Mouse (Mus musculus): ENCODE results near the gene Gm20716.
A peak's percentile ranks its signal among the peaks of the same experiment; 100 is the strongest.

Gene Gm20716

DNA sequence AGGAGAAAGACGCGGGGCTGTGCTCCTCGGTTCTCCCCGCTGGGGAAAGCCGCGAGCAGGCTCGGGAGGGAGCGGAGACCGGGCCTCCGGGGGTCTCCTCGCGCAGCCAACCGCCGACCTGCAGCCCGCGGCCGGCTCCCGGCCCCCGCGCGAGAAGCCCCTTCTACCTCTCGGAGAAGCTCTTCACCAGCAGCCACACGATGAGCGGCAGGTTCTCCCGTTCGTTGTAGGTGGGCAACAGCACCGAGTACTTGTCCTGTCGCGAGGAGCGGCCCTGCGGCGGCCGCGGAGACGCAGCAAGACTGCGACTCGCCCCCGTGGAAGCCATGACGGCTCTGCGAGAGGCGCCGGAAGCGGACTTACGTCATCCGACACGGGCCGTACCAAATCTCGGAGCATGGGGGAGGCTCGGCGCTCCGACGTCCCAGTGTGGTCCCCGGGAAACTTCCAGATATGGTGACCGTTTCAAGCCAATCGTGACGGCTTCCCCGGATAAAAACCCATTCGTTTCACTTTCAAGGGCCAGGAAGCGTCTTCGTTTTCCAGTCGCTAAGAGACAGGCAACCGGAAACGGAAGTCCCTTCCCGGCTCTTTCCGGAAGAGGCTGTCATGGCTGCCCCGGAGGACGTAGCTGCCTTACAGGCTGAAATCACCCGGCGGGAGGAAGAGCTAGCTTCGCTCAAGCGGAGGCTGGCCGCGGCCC, at the start of gene Gm20716, which contains the start of the genes Dpm1 and Mocs3:
Gm20716 (minus strand) TSS at position 339 of the 703 bp plus-strand sequence.
Dpm1 (minus strand) TSS at position 566 of the 703 bp plus-strand sequence.
Mocs3 (plus strand) TSS at position 597 of the 703 bp plus-strand sequence.
- DNase-seq, result peak; percentile 81

DNA sequence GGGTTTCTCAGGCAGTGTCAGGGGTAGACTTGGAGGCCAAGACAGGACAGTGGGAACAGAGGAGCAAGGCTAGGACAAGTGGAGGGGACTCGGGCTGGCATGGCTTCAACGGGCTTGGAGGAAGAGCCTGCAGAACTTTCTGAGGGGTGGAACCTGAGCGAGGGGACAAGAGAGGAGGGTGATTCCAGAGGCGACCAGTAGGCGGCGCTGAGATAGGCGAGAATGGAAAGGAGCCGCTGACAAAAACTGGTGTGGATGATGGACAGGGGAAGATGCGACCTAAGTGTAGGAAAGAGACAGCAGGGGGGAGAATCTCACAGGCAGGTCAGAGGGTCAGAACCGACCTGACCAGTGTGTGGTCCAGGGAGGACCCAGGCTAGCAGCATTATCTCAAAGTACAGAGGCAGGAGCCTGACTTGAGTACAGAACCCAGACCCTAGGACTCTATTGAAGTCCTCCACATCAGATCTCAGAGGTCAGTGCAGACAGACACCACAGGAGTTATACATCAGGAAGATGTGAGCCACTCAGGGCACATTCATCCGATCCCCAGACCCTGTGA, 44.3 kb upstream of the Gm20716 start:
- DNase-seq, result peak; percentile 89

DNA sequence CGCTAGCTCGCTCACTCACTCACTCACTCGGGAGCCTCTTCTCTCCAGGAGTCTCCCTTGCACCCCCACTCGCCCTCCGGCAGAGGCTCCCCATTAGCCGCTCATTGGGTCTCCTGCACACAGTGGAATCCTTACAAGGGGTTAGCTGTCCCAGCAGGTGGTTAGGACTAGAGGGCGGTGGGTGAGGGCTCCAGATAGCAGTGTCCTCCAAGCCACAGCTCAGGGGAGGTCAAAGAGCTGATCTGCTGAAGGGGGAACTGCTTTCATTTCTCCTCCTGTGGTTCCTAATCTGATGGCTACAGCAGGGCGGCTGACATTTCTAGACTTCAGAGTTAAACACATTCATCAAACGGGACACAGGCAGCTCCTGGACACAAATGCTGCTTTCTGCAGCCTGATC, 43.2 kb upstream of the Gm20716 start:
- DNase-seq, result no peak

DNA sequence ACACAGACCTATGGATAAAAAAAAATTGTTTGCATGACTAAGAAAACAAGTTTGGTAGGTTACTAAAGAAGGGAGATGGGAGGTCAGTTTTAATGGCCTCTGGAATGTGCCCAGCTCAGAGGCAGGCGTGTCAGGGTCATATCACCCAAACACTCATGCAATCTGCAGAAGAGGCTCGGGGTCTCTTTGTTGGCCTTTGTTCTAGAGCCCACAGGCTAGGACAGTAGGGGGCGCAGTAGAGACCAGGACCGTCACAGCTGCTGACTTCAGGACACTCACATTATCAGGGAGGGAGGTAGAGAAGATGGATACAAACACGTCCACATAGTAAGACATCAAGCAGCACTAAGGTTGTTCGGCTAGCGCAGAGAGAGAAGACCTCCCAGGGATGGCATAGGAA, 37.9 kb upstream of the Gm20716 start:
- no peak for DNase-seq

DNA sequence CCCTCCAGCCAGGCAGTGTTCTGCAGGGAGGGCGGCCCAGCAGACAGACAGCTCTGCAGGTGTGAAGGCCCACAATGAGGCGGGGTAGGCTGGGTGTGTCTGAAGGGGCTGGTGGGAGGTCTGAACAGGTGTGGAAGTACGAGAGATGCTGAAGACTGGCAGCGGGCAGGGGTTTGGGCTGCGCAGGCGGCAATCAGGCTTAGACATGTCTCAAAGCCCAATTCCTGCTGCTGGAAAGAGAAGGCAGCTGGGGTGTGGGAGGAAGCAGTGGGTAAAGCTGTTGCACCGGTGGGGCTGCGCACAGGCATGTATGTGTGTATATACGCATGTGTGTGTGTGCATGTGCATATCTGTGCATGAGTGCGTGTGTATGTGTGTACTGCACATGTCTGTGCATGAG, 30.7 kb upstream of the Gm20716 start:
- no peak for DNase-seq

DNA sequence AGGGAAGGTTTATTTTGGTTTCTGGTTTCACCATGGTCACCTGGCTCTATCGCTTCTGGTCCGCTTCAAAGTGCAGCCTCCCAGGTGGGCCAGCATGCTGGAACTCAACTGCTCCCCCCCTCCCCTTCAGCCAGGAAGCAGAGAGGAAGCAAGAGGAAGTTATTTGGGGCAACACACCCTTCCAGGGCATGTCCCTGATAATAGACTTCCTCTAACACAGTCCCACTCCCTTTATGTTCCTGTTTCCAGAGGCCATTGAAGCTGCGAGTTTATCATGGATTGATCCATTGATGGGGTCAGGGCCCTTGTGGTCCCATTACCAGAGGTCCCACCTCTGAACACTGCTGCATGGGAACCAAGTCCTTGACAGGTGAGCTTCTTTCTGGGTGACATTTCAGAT, 30.0 kb upstream of the Gm20716 start:
- DNase-seq, result no peak

DNA sequence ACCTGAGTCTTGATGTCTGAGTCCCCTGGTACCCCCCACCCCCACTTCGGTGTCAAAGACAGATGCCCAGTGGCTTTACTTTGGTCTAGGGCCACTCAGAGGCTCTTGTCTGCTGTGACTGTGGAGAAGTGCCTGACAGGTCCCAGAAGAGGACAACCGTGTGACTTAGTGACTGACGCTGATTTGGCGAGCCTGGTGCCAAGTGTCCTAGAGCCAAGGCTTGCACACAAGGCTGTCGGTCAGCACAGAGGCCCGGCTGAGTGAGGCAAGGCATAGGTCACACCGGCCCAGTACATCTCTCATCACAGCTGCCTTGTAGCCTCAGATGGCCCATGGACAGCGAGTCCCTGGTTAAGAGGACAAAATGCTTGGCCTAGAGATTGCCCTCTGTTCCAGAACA, 28.9 kb upstream of the Gm20716 start:
- DNase-seq, result no peak

DNA sequence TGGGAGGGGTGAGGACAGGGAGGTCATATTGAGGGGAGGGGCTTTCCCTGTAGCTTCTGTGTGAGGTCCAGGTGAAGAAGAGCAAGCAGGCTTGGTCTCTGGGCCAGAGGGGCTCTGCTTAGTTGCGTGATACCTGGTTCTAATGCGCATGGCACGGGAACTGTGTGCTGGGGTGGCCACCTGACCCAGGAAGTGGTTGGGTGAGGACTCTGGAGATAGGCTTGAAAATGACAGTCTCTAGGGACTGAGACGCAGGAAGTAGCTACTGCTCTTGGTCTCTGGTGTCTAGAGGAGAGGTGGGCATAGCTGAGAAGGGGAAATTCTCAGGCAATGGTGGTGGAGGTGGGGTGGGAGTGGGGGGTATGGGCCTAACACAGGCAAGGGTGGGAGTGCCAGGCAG, 27.0 kb upstream of the Gm20716 start:
- DNase-seq, result no peak

DNA sequence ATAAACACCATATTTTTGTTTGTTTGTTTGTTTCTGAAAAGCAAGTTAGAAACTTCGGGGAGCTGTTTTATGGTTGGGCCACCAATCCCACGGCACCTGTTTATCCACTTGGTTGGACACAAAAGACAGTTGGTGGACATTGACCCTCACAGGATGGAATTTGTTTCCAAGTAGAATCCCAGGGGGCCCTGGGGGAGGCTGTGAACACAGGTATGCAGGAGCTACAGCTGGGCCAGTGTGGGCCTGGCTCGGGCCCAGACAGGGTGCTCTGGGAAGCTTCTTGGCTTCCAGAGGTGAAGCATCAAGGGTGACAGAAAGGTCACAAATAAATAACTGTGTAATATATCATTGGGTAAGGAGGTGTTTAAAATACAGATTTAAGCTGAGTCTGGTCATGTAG, 26.3 kb upstream of the Gm20716 start:
- DNase-seq, result no peak

DNA sequence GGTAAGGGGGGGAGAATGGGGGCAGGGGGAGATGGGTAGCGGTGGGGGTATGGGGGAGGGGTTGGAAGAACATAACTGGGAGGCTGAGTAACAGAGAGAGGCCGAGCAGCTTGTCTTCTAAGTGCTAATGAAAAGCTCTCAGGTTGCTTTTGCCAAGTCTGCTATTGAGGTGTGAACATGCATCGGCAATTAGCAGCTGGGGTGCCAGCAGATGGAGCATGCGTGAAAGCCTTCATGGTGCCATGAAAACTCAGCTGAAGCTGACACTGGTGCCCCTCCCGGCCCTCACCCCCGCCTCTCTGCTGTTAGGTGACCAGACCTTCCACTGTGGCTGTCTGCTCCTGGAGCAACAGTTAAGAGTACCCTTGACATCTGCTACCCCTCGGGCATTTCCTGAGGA, 23.7 kb upstream of the Gm20716 start:
- DNase-seq, result peak; percentile 39

DNA sequence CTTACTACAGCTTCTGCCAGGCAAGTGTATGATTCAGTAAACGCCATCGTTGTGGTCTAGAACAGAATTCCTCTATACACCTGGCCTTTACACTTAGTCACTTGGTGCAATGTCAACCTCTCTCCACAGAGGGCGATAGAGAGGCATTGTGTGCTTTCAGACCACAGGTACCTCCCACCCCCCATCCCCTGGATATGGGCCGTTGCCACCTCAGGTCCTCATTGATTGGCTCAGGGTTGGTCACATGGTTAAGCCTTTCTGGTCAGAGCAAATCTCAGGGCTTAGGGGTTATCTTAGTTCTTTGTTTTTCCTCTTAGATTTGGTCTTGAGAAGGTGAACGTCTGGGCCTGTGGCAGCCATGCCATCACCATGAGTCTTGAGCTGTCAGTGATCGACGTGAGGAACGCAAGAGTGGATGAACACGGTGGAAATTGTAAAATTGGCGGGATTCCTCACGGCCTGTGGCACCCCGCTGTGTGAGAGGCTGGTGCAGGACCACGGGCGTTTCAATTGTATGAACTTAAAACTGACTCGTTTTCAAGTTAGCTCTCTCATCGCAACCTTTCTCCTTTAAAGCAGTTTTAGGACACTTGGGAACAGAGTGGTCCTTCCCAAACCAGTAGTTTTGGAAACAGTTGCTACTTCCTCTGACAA, 22.6 kb upstream of the Gm20716 start:
- no peak for DNase-seq

DNA sequence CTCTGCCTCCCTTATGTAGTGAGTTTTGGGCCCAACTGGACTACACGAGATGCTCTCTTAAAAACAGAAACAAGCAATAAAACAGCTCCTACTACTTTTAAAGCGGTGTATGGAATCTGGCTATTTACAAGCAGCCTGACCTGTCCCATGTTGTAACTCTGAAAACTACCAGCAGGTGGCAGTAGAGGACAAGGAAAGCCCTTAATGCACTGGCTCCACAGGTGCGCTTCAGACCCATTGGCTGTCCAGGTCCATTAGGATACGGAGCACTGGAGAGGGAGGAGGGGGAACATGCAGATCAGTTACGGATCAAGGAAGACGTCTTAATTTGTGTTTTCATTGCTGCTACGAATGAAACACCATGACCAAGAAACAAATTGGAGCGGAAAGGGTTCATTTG, 20.1 kb upstream of the Gm20716 start:
- DNase-seq, result peak; percentile 91

DNA sequence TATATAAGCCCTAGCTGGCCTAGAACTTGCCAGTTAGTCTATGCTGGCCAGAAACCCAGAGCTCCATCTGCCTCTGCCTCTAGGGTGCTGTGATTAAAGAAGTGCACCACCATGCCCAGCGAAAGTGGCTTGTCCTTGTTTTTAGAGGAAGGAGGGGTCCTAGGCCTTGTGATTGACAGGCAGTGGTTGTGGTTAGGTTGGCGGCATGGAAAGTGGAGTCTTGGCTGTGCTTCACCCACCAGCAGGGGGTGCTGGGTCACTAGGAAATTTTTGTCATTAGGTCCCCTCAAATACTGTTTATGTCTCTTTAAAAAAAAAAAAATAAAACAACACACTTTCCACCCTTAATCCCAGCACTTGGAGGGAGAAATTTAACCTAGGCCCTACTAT, 18.7 kb upstream of the Gm20716 start:
- DNase-seq, result peak; percentile 52

DNA sequence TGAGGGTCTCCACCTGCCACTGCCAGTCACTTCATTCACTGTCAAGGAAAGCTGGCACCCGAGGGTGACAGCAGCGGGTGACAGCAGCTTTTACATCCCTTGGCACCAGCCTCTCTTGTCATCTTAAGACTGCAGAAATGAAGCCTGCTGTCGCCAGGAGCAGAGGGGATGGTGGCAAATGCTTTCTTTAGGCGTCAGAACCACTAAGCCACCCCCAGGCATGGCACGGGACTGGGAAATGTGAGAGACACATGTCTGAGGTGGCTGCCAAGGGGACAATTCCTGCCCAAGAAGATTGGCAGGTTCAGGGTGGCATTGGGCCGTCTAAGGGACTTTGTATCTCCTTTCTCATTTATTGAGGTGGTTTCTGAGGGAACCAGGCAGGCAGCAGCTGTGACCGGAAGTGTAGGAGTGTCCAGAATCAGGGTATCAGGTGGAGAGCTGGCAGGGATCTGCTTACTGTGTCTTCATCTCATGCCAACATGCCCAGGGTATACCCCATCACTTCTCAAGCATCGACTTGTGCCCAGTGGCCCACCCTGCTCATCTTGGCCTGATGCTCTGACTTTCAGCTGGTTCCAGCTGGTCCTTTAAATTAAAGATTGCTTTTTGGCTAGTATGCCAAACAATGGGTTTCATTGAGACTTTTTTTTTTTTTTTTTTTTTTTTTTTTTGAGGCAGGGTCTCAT, 18.1 kb upstream of the Gm20716 start:
- no peak for DNase-seq

DNA sequence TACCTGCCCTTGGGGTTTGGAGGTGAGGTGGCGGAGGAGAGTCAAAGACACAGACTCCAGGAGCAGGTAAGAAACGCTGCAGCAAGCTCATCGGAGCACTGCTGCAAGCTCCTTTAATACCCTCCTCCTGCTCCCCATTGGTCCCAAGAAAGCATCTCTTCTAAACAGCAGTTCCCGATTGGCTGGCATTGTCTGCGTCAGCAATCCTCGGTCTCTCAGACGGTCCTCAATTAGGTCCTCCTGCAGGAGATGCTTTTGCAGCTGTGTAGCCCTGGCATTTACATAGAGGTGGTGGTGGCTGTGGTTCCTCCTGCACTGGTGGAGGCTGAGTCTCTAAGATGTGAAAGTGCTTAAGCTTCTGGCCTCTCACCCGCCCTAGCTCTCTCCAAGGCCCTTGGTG, 15.4 kb upstream of the Gm20716 start:
- no peak for DNase-seq

DNA sequence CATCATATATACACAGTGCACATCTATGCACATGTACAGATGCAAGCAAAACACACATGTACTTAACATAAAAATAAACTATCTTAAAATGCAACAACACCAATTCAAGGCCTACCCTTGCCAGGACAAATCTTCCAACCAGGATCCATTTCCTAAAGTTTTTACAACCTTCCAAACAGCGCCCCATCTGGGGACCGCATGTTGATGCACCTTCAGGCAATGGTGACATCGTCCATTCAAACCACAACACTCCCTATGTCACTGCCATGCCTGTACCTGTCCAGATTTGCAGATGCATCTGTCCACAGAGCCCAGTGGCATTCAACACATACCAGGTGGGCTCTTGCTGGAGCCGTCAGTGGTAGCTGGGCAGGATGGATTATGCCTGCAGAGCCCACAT, 13.1 kb upstream of the Gm20716 start:
- no peak for DNase-seq

DNA sequence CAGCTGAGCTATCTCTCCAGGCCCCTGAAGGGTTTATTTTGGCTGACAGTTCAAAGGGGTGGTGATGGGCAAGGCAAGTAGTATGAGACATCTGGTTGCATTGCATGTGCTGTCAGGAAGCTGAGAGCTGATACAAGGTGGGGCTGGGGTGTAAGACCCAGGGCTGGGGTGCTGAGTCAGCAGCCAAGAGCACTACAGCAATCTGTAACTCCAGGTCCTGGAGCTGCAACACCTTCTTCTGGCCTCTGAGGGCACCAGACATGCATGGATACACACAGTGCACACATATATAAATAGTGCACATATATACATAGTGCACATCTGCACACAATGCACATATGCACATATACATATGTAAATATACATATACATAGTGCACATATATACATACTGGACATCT, 12.7 kb upstream of the Gm20716 start:
- DNase-seq, result no peak

DNA sequence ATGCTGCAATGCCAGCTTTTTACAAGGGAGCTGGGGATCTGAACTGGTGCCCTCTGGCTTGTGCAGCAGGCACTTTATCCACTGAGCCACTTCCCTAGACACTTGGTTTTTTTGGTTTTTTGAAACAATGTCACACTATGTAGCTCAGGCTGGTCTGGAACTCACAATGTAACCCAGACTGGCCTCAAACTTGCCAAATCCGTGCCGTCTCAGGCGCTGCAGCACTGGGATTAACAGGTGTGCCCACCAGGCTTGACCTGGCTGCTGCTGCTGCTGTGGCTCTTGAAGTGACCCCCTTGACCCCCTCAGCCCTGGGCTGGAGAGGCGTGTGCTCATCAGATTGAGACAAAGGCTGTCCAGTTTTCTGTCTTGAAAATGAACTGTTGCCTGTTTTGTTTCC, 8.2 kb upstream of the Gm20716 start:
- no peak for DNase-seq

DNA sequence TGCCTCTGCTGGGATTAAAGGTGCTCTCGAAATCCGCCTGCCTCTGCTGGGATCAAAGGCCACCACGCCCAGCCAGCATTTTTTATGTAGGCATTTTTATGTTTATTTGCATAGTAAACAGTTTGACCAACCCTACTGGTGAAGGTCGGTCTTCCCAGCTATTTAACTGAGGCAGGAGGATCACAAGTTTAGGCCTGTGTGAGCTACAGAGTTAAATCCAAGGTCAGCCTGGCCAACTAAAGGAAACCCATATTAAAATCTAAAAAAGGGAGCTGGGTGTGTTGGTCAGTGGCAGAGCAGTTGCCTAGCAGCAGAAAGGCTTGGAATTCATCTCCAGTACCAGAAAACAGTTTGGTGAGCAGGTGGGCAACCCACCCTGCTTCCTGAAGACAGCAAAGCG, 3.1 kb upstream of the Gm20716 start:
- DNase-seq, result no peak

DNA sequence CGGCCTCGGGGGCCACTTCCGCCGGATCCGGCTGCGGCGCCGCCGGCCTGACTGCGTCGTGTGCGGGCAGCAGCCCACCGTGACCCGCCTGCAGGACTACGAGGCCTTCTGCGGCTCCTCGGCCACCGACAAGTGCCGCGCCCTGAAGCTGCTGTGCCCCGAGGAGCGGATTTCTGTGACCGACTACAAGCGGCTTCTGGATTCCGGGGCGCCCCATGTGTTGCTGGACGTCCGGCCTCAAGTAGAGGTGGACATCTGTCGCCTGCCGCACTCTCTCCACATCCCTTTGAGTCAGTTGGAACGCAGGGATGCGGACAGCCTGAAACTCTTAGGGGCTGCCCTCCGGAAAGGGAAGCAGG, 1.3 kb upstream of the Gm20716 start:
- DNase-seq, result no peak

DNA sequence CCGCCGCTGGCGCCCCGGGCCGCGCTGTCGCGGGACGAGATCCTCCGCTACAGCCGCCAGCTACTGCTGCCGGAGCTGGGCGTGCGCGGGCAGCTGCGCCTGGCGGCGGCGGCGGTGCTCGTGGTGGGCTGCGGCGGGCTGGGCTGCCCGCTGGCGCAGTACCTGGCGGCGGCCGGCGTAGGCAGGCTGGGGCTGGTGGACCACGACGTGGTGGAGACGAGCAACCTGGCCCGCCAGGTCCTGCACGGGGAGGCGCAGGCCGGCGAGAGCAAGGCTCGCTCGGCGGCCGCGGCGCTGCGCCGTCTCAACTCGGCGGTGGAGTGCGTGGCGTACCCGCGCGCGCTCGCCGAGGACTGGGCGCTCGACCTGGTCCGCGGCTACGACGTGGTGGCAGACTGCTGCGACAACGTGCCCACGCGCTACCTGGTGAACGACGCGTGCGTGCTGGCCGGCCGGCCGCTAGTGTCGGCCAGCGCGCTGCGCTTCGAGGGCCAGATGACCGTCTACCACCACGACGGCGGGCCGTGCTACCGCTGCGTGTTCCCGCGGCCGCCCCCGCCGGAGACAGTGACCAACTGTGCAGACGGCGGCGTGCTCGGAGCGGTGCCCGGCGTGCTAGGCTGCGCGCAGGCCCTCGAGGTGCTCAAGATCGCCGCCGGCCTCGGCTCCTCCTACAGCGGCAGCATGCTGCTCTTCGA, 758 bp upstream of the Gm20716 start:
- peak; percentile 25 for DNase-seq

DNA sequence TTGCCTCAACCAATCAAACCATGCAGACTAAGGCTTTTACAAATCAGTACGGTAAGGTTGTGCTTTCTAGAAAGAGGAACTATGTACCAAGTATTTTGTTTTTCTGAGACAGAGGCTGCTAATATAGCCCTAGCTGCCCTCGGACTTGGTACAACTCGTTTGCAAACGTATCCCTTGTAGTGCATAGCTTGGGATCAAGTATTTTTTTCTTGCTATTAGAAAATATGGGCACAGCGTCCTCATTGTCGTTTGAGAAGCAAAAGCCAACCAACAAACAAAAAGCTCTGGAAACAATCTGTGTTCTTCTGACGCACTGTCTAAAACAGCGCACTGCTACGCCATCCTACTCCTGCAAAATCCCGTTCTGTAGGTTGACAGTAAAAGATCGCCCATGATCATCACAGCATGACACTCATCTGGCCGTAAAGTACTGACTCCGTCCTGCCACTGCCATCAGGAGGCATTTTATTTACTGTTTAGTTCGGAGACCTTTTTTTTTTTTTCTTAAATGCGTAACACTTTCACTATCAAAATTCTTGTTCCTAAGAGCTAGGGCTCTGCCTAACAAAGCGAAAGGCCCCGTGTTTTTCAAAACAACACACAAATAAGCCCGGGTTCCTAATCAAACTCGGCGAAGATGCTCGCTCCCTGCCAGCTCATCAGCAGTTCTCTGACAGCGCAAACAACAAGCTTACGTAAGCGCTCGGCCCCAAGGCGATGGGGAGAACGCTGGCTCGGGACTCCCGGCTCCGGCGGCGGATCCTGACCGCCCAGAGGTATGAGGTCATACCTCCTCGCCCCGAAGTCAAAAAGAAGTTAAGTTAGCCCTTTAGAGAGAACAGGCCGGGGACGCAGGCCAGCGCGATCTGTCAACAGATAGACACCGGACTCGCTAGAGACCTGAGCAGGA, 793 bp downstream of the Gm20716 start:
- DNase-seq, result no peak

Data from right cerebral cortex, postnatal 4 days (tissue).